Mouse (Mus musculus) heart, adult 2 months (tissue): ENCODE measurements around the gene Haus6. TPM values are rescaled to one million over a fixed set of nuclear protein-coding genes. Genes with fewer than 3 reads are reported as not detected.
A peak's percentile ranks its signal among the peaks of the same experiment; 100 is the strongest.

Source experiments
- DNase-seq, 2 experiments: peaks; one replicate each; pipeline ENCODE4 v3.0.0; 2021
- H3K27ac ChIP-seq: fragments of 200-600 bp; 2 replicates; pipeline ENCODE4 v1.8.1; 2022
- H3K27me3 ChIP-seq: fragments of 200-500 bp; 2 replicates; pipeline ENCODE4 v1.6.1; 2012; ENCODE audit warnings: mild to moderate bottlenecking, low read length, inconsistent platforms, mixed read lengths; ENCODE audit not compliant: control insufficient read depth, insufficient read depth
- H3K36me3 ChIP-seq: fragments of 200-500 bp; 2 replicates; pipeline ENCODE4 v1.6.1; 2012; ENCODE audit warnings: low read length, inconsistent platforms; ENCODE audit not compliant: control insufficient read depth, insufficient read depth
- H3K4me1 ChIP-seq: fragments of 200-500 bp; 2 replicates; pipeline ENCODE4 v1.6.1; 2011; ENCODE audit warnings: low read length; ENCODE audit not compliant: control insufficient read depth, insufficient read depth
- H3K4me3 ChIP-seq: fragments of 200-600 bp; 2 replicates; pipeline ENCODE4 v1.8.1; 2022
- H3K79me2 ChIP-seq: fragments of 200-500 bp; replicated peaks from 2 replicates; pipeline ENCODE4 v1.6.1; 2012; ENCODE audit warnings: mild to moderate bottlenecking, inconsistent platforms, low read length, moderate library complexity, mixed read lengths; ENCODE audit not compliant: control insufficient read depth, insufficient read depth
- H3K9ac ChIP-seq: fragments of 200-500 bp; 2 replicates; pipeline ENCODE4 v1.6.1; 2012; ENCODE audit warnings: low read depth, mild to moderate bottlenecking, control low read depth, inconsistent platforms, low read length, mixed read lengths
- CTCF ChIP-seq: fragments of 200-600 bp; IDR thresholded peaks from 2 replicates; pipeline ENCODE4 v1.8.1; 2022; ENCODE audit warnings: antibody characterized with exemption, mild to moderate bottlenecking, moderate library complexity
- EP300 ChIP-seq: fragments of 200-500 bp; IDR thresholded peaks from 2 replicates; pipeline ENCODE4 v1.6.1; 2011; ENCODE audit warnings: low read depth, low read length, control low read depth; ENCODE audit not compliant: insufficient read depth
- POLR2A ChIP-seq: fragments of 200-500 bp; IDR thresholded peaks from 2 replicates; pipeline ENCODE4 v1.6.1; 2011; ENCODE audit warnings: mild to moderate bottlenecking, low read depth, low read length, control low read depth; ENCODE audit not compliant: insufficient read depth
- WGBS: fragments of 180-500 bp; shearing (Covaris S2); methylation state at CpG from one replicate; pipeline ENCODE4 v1.1.7; 2018; 5-methylcytosine and 5-hydroxymethylcytosine counted together
- intact Hi-C: fragments of 180-260 bp; cut with DNase I; formaldehyde crosslinking; loops from one replicate; pipeline ENCODE4 v1.15.1; 2025
- polyA plus RNA-seq: library from polyadenylated mRNA; depleted of rRNA; stranded (reverse); fragments of >200 nt; gene quantifications from 2 replicates; pipeline ENCODE4 v1.2.3, GENCODE M21; 2012
- total RNA-seq, 2 experiments: library from RNA; stranded (reverse); gene quantifications; 2 replicates each; pipeline ENCODE4 v1.2.3; 2021

The Haus6 gene
- total and polyA plus RNA-seq, 3 experiments = 1.3 to 5.5 (median 4.7) TPM

DNA sequence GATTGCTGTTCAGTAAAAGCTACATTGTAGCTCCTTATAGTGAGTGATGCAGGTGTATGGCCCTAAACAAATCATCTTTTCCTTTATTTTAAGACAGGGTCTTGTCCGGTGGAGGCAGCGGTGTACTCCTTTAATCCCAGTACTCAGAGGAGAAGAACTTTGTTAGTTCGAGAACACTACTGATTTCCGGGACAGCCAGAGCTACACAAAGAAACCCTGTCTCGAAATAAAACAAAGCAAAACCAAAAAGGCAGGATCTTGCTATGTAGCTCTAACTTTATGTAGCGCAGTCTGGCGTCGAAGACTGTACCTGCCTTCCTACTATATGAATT, 400 bp upstream of the Haus6 start:
- 25% methylated on average over 8 of the region's 8 CpGs for WGBS
- TF ChIP-seq CTCF (no peak), POLR2A (no peak; the same call in 1 of the 2 replicates), EP300 (no peak)
- intact Hi-C loops = loop anchor here (2.0 to 10.0 kb wide), 3 partner anchors 40 to 243 kb away; partner anchors contain the start of gene Rps6
- Histone ChIP-seq H3K27me3 (no peaks in the 10 kb centered on the region), H3K27ac (peak overlapping the region; percentile 85), H3K9ac (peak overlapping the region; percentile 78), H3K4me3 (peak overlapping the region; percentile 68), H3K4me1 (no peaks in the 10 kb centered on the region), H3K79me2 (no peaks in the 10 kb centered on the region), H3K36me3 (no peaks in the 10 kb centered on the region; the same call in 1 of the 2 replicates)
- DNase-seq = no peak

DNA sequence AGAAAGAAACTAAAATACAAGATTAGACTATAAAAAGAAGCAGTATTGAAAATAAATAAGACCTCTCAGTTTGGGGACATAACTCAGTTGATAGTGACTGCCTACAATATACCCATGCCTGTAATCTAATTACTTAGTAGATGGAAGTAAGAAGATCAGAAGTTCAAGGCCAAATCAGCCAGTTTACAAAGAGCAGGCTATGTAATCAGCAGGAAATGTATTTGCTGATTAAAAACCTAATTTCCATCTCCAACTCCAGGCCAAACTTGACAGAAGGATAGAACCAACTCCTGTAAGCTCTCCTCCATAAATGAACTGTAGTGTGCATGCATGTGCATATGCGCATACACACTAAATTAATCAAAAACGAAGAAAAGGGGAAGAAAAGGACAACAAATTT, 20.6 kb downstream of the Haus6 start:
- 96% methylated on average over 2 of the region's 2 CpGs for WGBS
- no peaks in the 10 kb centered on the region for H3K36me3 ChIP-seq
- TF ChIP-seq CTCF (no peak), EP300 (no peak), POLR2A (no peak)
- H3K79me2 ChIP-seq = no peaks in the 10 kb centered on the region
- H3K4me1 ChIP-seq = no peaks in the 10 kb centered on the region
- H3K27ac ChIP-seq = no peak overlapping the region
- H3K27me3 ChIP-seq = no peaks in the 10 kb centered on the region
- no peak overlapping the region for H3K9ac ChIP-seq
- intact Hi-C loops = no loop called here
- DNase-seq = no peak
- no peak overlapping the region for H3K4me3 ChIP-seq

DNA sequence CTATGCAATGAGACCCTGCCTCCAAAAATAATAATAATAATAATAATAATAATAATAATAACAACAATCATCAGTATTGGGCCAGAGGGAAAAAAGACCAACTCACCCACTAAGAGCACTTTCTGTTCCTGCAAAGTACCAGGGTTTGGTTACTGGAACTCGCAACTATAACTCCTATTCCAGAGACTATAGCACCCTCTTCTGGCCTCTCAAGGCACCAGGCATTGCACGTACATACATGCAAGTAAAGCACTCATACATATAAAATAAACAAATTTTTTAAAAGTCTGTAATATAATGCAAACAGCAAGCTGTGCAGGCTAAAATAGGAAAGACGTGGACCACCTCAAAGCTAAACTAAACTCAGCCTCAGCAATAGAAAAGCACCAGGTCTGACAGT, 23.6 kb downstream of the Haus6 start:
- no peak overlapping the region for H3K4me3 ChIP-seq
- no peaks in the 10 kb centered on the region for H3K4me1 ChIP-seq
- TF ChIP-seq CTCF = peak; percentile 46
- no peak for TF ChIP-seq POLR2A
- H3K9ac ChIP-seq = no peak overlapping the region
- intact Hi-C loops = no loop called here
- DNase-seq = no peak
- no peaks in the 10 kb centered on the region for H3K79me2 ChIP-seq
- H3K27ac ChIP-seq = no peak overlapping the region
- H3K36me3 ChIP-seq = no peaks in the 10 kb centered on the region
- WGBS = 92% methylated on average over 3 of the region's 3 CpGs
- H3K27me3 ChIP-seq = no peaks in the 10 kb centered on the region

DNA sequence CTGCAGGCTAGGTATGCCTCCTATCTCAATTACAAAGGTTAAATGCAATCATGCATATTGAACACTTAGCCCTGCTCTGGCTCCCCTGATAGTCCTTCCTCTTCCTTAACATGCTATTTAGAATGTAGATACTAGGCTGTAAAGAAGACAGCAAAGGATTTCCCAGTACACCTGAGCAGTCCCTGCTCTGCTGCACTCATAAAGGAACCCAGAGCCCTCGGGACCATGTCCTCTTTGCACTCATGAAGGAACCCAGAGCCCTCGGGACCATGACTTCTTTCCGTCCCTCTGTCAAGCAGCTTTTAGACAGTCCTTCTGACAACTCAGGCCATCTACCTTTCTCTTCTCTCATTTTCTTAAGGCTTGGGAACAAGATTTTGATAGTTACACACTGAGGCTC, 31.3 kb downstream of the Haus6 start:
- no peak for DNase-seq
- H3K27me3 ChIP-seq = no peaks in the 10 kb centered on the region
- no peak overlapping the region for H3K27ac ChIP-seq
- H3K4me3 ChIP-seq = no peak overlapping the region
- no peak overlapping the region for H3K9ac ChIP-seq
- H3K4me1 ChIP-seq = peaks cover 3% of the 10 kb centered on the region; the same call in 1 of the 2 replicates
- H3K79me2 ChIP-seq = peaks cover 2% of the 10 kb centered on the region; the same call in 1 of the 2 replicates
- peaks cover 16% of the 10 kb centered on the region for H3K36me3 ChIP-seq
- intact Hi-C loops = no loop called here
- WGBS = 71% methylated on average over 3 of the region's 3 CpGs
- TF ChIP-seq POLR2A (no peak), EP300 (no peak), CTCF (no peak)

DNA sequence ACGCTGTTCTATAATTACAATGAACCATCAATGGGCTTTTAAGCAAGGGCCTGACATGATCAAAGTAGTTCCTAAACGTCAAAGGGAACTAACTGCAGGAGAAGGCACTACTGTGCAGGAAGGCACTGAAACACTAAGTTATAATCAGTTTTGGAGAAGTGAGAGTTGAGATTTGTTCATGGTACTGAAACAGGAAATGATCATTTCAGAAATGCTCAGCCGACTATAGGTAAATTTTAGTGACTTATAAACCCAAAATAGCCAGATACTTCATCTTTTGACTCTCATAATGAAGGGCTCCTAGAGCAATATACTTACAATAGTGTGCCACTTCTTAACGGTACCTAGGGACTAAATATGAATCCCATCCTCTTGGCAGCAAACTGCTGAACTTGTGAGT, 31.8 kb downstream of the Haus6 start:
- H3K9ac ChIP-seq = no peak overlapping the region
- no peaks in the 10 kb centered on the region for H3K27me3 ChIP-seq
- H3K27ac ChIP-seq = no peak overlapping the region
- peaks cover 2% of the 10 kb centered on the region; the same call in 1 of the 2 replicates for H3K79me2 ChIP-seq
- TF ChIP-seq EP300 (no peak), POLR2A (no peak), CTCF (no peak)
- WGBS = 53% methylated on average over 4 of the region's 4 CpGs
- no peak for DNase-seq
- peaks cover 3% of the 10 kb centered on the region; the same call in 1 of the 2 replicates for H3K4me1 ChIP-seq
- H3K4me3 ChIP-seq = no peak overlapping the region
- intact Hi-C loops = no loop called here
- peaks cover 16% of the 10 kb centered on the region for H3K36me3 ChIP-seq

DNA sequence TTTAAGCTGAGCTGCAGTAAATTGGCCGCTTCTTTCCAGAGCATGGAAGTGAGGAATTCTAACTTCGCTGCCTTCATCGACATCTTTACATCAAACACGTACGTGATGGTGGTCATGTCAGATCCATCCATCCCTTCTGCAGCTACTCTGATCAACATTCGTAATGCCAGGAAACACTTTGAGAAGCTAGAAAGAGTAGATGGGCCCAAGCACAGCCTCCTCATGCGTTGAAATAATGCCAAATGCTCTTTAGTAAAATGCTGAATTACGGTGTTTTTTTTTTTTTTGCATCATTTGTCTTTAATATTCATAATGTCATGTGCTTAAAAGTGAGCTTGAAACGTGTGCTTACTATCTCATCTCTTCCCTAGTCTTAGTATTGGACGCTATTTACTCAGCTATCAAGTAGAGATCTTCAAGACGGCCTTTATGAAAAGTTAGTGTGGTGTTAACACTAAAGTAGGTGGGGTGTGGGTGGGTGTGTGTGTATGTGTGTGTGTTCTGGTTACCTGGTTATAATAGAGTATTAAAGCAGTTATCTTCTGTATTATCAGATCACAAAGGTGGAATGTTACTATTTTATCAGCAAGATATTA, 35.1 kb downstream of the Haus6 start:
- DNase-seq = no peak
- H3K4me3 ChIP-seq = peak overlapping the region; percentile 69
- intact Hi-C loops = loop anchor here (2.0 kb wide), 1 partner anchor 34 kb away; no protein-coding TSS in a partner anchor
- WGBS = 5% methylated on average over 11 of the region's 11 CpGs
- peak overlapping the region; percentile 99 for H3K9ac ChIP-seq
- H3K27ac ChIP-seq = peak overlapping the region; percentile 95
- H3K27me3 ChIP-seq = no peaks in the 10 kb centered on the region
- H3K4me1 ChIP-seq = peaks cover 4% of the 10 kb centered on the region
- peaks cover 2% of the 10 kb centered on the region; the same call in 1 of the 2 replicates for H3K79me2 ChIP-seq
- peaks cover 16% of the 10 kb centered on the region for H3K36me3 ChIP-seq
- TF ChIP-seq POLR2A = no peak
- TF ChIP-seq CTCF = no peak
- no peak for TF ChIP-seq EP300
